Mouse (Mus musculus): ENCODE results near the gene Cks2. TPM values are rescaled to one million over a fixed set of nuclear protein-coding genes. Genes with fewer than 3 reads are reported as not detected.

Gene Cks2
- polyA plus RNA-seq (2014; fragmentation: Illumina TruSeq; extraction: RNeasy Lipid Tissue Mini Kit (QIAGEN cat#74804); ENCODE audit: low replicate concordance) = 149 TPM

GRCm38 (mm10) chr13:51644829-51645789 lies at the start of gene Cks2:
Gene Cks2 (plus strand): TSS chr13:51645232.

GRCm38 (mm10) chr13:51651408-51652064 lies 6.5 kb downstream of the Cks2 start, which contains the start of gene Secisbp2:
Gene Secisbp2 (plus strand): TSS chr13:51651697.

Other genes starting within 250 kb of the Cks2 start
- gene S1pr3, start 236.6 kb upstream of the Cks2 start, polyA plus RNA-seq (2014; fragmentation: Illumina TruSeq; extraction: RNeasy Lipid Tissue Mini Kit (QIAGEN cat#74804); ENCODE audit: low replicate concordance) = 1.5 TPM
- gene Shc3, start 75.8 kb upstream of the Cks2 start, polyA plus RNA-seq (2014; fragmentation: Illumina TruSeq; extraction: RNeasy Lipid Tissue Mini Kit (QIAGEN cat#74804); ENCODE audit: low replicate concordance) = not detected
- 11.0 TPM for gene Secisbp2, start 6.5 kb downstream of the Cks2 start, polyA plus RNA-seq (2014; fragmentation: Illumina TruSeq; extraction: RNeasy Lipid Tissue Mini Kit (QIAGEN cat#74804); ENCODE audit: low replicate concordance)
- 4.7 TPM for gene Sema4d, start 148.5 kb downstream of the Cks2 start, polyA plus RNA-seq (2014; fragmentation: Illumina TruSeq; extraction: RNeasy Lipid Tissue Mini Kit (QIAGEN cat#74804); ENCODE audit: low replicate concordance)
- not detected for gene Gadd45g, start 201.4 kb downstream of the Cks2 start, polyA plus RNA-seq (2014; fragmentation: Illumina TruSeq; extraction: RNeasy Lipid Tissue Mini Kit (QIAGEN cat#74804); ENCODE audit: low replicate concordance)